Mouse (Mus musculus) cerebellum, adult 11 months (tissue): ENCODE data around the gene Fam129a.

Experiments
- DNase-seq: peaks from one replicate; pipeline ENCODE4 v3.0.0; 2022

The Fam129a gene

DNA sequence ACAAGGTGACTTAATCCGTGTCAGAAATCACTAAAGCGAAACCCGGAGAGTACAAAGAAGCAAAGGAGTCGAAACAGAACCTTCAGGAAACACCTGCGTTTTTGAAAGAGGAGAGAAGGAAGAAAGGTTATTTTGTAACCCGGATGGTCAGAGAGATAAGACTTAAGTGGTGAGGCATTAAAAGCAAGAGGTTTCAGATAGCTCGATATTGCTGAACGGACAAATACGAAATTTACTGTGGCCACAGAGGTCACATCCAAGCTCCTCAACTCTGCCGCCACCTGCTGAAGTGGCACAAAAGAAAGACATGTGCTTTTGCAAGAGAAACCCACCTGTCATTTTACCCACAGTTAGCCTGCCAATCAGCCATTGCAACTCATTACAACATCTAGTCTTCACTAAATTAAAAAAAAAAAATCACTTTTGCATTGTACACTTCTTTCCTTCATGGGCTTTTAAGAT lies 183.1 kb downstream of the Fam129a start:
- DNase-seq: no peak

DNA sequence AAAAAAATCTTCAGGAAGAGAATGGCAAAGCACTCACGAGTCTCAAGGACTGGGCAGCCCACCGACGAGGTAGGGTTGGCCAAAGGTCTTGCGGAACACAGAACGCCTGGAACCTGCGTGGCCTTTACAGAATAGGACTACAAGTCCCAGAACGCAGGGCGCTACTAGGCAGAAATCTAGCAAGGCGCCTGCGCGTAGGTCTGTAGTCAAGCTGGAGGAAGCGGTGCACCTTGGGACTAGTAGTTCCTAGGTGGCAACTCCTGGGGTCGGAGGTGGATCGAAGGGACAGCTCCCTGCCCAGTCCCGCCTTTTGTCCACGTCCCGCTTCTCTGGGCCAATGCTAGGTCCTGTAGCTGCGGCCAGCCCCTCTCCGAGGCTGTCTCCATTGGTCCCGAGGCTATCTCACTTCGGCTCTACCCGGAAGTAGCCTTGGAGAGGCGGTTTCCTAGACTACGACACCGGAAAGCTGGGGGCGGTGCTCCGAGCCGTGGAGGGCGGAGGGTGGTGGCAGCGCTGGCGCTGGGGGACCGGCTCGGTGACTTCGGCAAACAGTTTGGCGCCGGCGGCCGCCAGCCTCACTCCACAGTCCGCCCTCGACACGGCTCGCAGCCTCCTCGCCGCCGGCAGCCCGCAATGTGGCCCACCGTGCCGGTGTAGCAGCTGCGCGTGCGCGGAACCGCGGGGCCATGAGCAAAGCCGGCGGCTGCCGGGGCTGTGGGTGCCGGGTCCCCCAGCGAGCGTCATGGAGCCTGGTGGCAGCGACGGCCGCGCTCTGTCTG lies 184.1 kb downstream of the Fam129a start, which contains the start of gene Edem3:
TSS of gene Edem3 (plus strand) at position 491 of the 779 bp plus-strand sequence.
- DNase-seq: peak; percentile 98

DNA sequence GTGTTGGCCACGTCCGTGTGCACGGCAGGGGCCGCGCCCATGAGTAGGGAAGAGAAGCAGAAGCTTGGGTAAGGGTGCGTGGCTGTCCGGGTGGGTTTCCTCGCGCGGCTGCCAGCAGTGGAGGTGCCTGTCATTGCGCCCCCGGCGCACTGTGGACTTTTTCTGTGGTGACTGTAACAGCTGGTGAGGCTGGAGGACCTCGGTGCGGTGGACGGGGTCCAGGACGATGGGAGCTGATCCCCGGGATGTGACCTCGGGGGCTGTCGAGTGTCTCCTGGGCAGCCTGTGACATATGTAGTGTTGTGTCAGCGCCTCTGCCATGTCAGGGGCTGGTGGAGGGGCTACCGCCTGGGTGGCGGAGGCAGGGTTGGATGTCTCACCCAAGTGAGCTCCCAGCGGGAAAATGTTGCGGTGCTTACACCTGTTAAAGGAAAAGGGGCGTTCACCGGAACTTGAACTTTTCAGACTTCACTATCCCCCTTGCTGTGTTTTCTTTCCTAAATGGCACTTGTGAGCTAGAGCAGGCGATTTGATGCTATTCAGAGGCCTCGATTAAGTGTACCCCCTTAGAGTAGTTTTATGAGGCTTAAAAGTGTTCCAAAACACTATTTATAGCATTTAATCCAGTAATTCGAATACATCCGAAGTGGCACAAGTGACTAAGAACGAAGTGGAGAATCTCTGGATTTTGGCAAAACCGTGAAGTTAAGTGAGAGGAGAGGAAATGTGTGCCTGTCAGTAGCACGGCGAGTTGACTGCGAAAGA lies 184.9 kb downstream of the Fam129a start:
- peak; percentile 66 for DNase-seq

DNA sequence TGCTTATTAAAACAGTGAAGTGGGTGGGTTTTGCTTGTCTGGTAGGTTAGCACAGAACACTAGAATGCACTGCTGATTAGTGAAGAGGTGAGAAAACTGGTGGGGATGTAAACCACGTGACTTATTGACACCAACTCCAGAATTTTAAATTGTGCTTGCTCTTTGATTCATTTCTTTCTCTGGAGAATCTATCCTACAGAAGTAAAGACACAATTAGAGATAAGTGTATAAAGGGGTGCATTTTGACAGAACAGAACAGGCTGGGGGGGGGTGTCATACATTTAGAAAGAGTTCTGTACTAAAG lies 185.4 kb downstream of the Fam129a start:
- no peak for DNase-seq

DNA sequence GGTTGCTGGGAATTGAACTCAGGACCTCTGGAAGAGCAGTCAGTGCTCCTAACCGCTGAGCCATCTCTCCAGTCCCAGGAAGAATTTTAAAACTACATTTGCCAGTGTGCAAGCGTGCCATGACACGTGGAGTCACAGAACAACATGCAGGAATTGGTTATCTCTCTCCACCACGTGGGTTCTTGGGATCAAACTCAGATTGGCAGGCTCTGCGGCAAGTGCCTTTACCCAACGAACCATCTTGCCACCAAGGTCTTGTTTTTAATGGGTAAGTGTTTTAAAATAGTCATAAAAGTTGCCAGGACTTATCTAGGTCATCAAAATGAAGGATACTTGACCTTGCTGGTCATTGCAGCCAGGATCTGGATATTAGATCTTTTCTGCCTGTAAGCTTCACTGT lies 187.3 kb downstream of the Fam129a start:
- DNase-seq: no peak

DNA sequence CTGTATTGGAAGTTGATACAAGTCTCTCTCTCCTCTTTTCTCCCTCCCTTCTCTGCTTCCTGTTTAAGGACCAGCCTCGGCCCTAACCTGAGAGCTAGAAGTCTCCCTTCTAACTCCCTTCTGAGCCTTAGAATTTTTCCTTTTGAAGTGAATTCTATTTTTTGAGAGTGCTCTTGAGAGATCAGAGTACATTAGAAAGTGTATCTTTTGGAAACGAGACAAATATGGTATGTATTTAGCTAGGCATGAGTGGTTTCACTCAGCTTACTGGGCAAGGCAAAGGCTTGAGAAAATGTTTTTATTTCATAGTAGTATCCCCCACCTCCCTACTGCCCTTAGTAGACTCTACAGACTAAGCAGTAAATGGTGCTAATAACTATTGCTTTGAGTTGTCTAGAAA lies 188.0 kb downstream of the Fam129a start:
- DNase-seq: no peak

DNA sequence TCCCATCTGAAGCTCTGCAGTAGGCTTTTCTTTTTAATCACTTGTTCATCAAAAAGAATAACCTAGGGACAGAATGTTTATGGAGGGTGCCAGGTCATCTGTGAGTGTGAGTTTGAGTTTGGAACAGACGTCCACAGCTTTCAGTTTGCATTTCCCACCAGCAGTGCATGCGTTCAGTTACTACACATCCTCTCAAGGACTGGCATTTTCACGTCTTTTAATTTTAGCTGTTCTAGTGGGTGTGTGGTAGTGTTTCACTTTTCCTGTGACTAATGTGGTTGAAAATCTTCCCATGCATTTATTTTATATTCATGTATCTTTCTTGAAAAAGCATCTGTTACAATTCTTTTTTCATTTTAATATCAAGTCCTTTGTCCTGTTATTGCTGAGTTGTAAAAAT lies 193.2 kb downstream of the Fam129a start:
- no peak for DNase-seq

DNA sequence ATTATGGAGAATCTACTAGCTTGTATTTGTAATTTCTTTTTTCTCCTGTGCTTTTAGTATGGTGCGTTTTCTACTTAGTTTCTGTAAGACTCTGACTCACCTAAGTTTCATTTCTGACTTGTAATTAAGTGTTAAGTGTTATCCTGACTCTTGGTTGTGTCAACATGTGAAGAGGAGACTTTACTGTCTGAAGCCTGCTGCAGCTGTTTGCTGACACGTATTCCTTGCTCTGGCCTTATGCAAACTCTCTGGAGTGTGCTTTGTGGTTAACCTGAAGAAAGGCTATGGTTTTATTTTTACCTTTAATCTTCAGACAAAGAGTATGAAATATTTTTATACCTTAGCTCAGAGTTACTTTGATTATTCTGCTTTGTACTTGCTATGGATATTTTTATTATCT lies 195.2 kb downstream of the Fam129a start:
- DNase-seq: no peak

DNA sequence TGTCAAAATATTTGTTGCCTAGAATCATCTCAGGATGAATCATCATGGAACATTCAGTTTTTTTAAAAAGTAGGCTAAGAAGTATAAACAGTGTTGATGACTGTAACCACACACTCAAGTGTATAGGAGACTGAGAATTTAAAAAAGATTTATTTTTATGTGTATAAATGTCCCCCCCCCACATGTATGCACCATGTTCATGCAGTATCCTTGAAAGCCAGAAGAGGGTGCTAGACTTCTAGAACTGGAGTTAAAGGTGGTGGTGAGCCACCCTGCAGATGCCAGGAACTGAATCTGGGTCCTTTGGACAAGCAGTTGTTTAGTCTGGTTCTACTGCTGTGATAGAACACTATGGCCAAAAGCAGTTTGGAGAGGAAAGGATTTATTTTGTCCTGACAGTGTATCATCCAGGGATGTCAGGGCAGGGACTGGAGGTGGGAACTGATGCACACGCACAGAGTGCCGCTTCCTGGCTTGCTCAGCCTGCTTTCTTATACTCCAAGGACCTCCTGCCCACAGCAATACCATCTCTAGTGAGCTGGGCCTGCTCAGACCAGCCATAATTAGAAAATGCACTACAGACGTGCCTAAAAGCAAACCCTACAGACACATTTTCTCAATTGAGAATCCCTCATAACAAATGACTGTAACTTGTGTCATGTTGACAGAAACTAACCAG lies 196.1 kb downstream of the Fam129a start:
- DNase-seq: no peak

DNA sequence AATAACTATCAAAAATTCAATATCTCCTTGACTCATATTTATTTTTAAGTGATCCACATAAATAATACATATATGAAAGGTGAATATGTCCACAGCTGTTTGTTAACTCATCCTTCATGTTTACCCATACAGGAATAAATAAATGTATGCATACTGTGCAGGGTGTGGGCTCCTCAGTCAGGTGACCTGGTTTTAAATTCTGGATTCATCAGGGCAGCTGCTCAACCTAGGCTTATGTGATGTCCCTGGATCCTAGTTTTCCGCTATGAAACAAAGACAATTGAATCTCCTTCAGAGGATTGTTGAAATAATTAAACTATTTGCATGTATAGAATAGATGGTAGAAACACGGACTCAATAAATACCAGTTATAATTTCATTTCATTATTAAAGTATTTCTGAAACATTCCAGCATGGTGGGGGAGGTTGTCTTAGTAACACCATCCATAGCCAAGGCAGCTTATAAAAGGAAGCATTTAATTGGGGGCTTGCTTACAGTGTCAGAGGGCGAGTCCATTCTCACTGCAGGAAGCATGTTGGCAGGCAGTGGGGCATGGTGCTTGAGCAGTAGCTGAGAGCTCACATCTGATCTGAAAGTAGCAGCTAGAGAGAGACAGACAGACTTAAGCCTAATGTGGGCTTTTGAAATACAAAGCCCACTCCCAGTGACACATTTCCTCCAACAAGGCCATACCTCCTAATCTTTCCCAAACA lies 198.4 kb downstream of the Fam129a start:
- DNase-seq: no peak
